Mouse (Mus musculus): ENCODE data around the gene Zbtb26. TPM values are rescaled to one million over a fixed set of nuclear protein-coding genes. Genes with fewer than 3 reads are reported as not detected.

The Zbtb26 gene
- polyA plus RNA-seq (2012; rRNA removed) (1.5 and 1.9 TPM in 2 replicates), polyA plus RNA-seq (2014; fragmentation: Nextera tagmentation; extraction: Ambion mirVana) (1.3 TPM in 2 replicates)

DNA sequence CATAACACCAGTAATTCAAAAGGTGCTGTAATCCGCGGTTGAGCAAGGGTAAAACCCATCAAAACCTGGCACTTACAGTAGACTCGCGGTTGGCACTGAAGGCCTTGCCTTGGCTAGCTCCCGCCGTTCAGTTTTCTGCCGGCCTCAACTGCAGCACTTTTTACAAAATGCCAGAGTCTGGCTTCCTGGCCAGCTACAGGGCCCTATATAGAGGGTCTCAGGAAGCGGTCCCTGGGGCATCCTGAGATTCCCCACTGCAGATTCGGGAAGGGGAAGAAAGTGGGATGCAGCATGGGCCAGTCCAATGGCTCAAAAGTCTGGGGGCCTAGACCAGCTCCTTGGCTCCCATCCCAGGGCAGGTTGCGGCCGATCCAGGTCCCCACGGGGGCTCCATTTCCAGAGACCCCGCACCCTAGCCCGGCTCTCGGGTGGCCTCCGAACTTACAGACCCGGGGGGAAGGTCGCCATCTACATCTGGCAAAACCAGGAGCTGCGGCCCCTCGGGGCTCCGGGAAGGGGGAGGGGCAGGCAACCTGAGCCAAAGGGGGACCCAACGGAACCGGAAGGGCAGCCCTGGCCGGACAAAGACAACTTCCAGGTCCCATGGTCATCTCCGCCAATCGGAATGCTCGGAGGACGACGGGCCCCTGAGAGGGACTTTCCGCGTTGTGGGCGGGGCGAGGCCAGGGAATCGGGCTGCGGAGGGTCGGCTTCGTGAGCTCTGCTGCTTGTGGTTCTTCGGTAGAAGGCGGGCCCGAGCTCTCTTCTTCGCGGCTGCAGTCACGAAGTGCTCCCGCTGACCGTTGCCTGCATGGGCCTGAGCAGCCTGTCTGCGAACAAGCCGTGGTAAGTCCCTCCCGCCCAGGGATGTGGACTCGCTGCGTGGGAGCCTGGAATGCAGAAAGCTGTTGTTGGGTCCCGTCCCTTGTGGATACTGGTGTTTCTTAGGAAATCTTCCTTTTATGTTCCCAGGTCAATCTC, at the start of gene Zbtb26, which contains the start of the genes Zbtb6 and Rabgap1:
Gene Zbtb26 (minus strand): TSS at position 525 of the 981 bp plus-strand sequence.
Gene Zbtb6 (minus strand): TSS at position 561 of the 981 bp plus-strand sequence.
Gene Rabgap1 (plus strand): TSS at position 669 of the 981 bp plus-strand sequence.
- no peaks in the 10 kb centered on the region for H3K36me3 ChIP-seq (replicated peaks; ENCODE audit: control insufficient read depth, insufficient read depth, low read depth)

GRCm38 (mm10) chr2:37488956-37489355, 46.0 kb upstream of the Zbtb26 start:
- no peak overlapping the region for H3K9ac ChIP-seq (replicated peaks)
- WGBS (ENCODE audit: insufficient replicate concordance): 82% methylated on average over 2 of the region's 2 CpGs
- TF ChIP-seq CTCF (IDR thresholded peaks at IDR 0.05; ENCODE audit: low read depth) (no peak), EP300 (IDR thresholded peaks at IDR 0.05; ENCODE audit: low read depth) (no peak)
- no peaks in the 10 kb centered on the region for H3K9me3 ChIP-seq (ENCODE audit: control insufficient read depth, low read length)
- H3K27me3 ChIP-seq (ENCODE audit: control insufficient read depth, insufficient read depth, low read length): no peaks in the 10 kb centered on the region
- ATAC-seq (ENCODE audit: insufficient read depth): no peak
- no peak overlapping the region for H3K4me3 ChIP-seq (ENCODE audit: insufficient read depth in 1 of 2, low read depth in 2 of 2, low read length in 2 of 2)
- no peak for DNase-seq (ENCODE audit: low read depth in 3 of 3, low spot score in 3 of 3)
- peaks cover 4% of the 10 kb centered on the region for H3K36me3 ChIP-seq (replicated peaks; ENCODE audit: control insufficient read depth, insufficient read depth, low read depth)
- no peak overlapping the region for H3K27ac ChIP-seq
- H3K4me2 ChIP-seq (ENCODE audit: low read depth): no peak overlapping the region
- H3K4me1 ChIP-seq (replicated peaks; ENCODE audit: control insufficient read depth in 2 of 2, insufficient read depth in 2 of 2, low read length in 1 of 2): peaks cover 0 to 2% of the 10 kb centered on the region in 2 experiments; a peak in 3 of 4 replicates

More for the DNA sequence above, at the start of gene Zbtb26, which contains the start of the genes Zbtb6 and Rabgap1:
- H3K27me3 ChIP-seq (ENCODE audit: control insufficient read depth, insufficient read depth, low read length): no peaks in the 10 kb centered on the region
- H3K9me3 ChIP-seq (ENCODE audit: control insufficient read depth, low read length): no peaks in the 10 kb centered on the region
- peak within 1 kb of the TSS; percentile 86 to 94 for H3K4me3 ChIP-seq (ENCODE audit: insufficient read depth in 1 of 2, low read depth in 2 of 2, low read length in 2 of 2)
- H3K27ac ChIP-seq: peak within 1 kb of the TSS; percentile 89
- ATAC-seq (ENCODE audit: insufficient read depth): peak; percentile 98
- peaks cover 6 to 19% of the 10 kb centered on the region in 2 experiments for H3K4me1 ChIP-seq (replicated peaks; ENCODE audit: control insufficient read depth in 2 of 2, insufficient read depth in 2 of 2, low read length in 1 of 2)
- peak within 1 kb of the TSS; percentile 89 for H3K4me2 ChIP-seq (ENCODE audit: low read depth)
- under 1% methylated on average over 51 of the region's 51 CpGs for WGBS (ENCODE audit: insufficient replicate concordance)
- H3K9ac ChIP-seq (replicated peaks): peak within 1 kb of the TSS; percentile 84
- peak; percentile 89 to 94 (median 92) for DNase-seq (ENCODE audit: low read depth in 3 of 3, low spot score in 3 of 3)
- TF ChIP-seq EP300 (IDR thresholded peaks at IDR 0.05; ENCODE audit: low read depth) (no peak), CTCF (IDR thresholded peaks at IDR 0.05; ENCODE audit: low read depth) (no peak)

DNA sequence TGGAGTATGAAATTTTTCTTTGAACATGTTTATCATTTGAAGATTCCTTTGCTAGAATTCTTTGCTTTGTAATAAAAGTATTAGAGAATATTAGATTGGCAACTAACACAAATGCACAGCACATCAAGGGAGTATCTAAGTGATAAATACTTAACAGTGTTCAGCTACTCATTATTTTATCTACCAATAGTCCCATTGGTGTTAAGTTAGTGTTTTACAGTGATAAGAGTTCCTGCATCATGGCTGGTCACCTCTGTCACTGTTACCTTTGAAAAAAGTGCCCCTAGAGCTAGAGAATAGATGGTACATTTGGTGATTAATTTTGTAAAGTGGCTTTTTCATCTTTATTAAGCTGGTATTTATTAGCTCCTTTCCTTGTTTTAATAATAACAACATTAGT, 43.5 kb upstream of the Zbtb26 start:
- H3K4me2 ChIP-seq (ENCODE audit: low read depth): no peak overlapping the region
- H3K9ac ChIP-seq (replicated peaks): no peak overlapping the region
- no peaks in the 10 kb centered on the region for H3K27me3 ChIP-seq (ENCODE audit: control insufficient read depth, insufficient read depth, low read length)
- H3K9me3 ChIP-seq (ENCODE audit: control insufficient read depth, low read length): no peaks in the 10 kb centered on the region
- TF ChIP-seq EP300 (IDR thresholded peaks at IDR 0.05; ENCODE audit: low read depth) (peak; percentile 46; the same call in 1 of the 2 replicates), CTCF (IDR thresholded peaks at IDR 0.05; ENCODE audit: low read depth) (no peak)
- ATAC-seq (ENCODE audit: insufficient read depth) (peak; percentile 72), DNase-seq (ENCODE audit: low read depth in 3 of 3, low spot score in 3 of 3) (peak; percentile 4 to 19 (median 17))
- H3K4me1 ChIP-seq (replicated peaks; ENCODE audit: control insufficient read depth in 2 of 2, insufficient read depth in 2 of 2, low read length in 1 of 2): peaks cover 0 to 2% of the 10 kb centered on the region in 2 experiments; a peak in 3 of 4 replicates
- H3K36me3 ChIP-seq (replicated peaks; ENCODE audit: control insufficient read depth, insufficient read depth, low read depth): no peaks in the 10 kb centered on the region; the same call in none of the 2 replicates
- no peak overlapping the region for H3K27ac ChIP-seq
- H3K4me3 ChIP-seq (ENCODE audit: insufficient read depth in 1 of 2, low read depth in 2 of 2, low read length in 2 of 2): no peak overlapping the region

DNA sequence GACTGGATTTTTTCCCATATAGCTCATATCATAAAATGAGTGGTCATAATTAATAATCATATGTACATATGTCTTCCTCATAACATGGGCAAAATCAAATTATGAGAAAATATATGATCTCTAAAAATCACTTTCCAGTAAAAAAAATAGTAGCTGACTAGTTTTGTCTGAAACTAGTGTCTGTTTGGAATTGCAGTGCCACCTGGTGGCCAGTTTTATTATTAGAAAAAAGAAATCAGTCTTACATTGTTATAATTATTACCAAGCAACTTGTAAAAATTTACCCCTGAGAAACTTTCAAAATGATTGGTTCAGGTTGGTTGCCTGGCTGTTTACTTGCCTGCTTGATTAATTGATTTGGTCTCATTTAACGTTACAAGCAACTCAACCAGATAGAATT, 42.4 kb upstream of the Zbtb26 start:
- H3K4me3 ChIP-seq (ENCODE audit: insufficient read depth in 1 of 2, low read depth in 2 of 2, low read length in 2 of 2): no peak overlapping the region
- H3K27ac ChIP-seq: no peak overlapping the region
- no peaks in the 10 kb centered on the region for H3K27me3 ChIP-seq (ENCODE audit: control insufficient read depth, insufficient read depth, low read length)
- TF ChIP-seq EP300 (IDR thresholded peaks at IDR 0.05; ENCODE audit: low read depth) (0 out of 2 replicates have a peak, but pooled peaks have one; percentile 6), CTCF (IDR thresholded peaks at IDR 0.05; ENCODE audit: low read depth) (peak; percentile 57; the same call in 1 of the 2 replicates)
- DNase-seq (ENCODE audit: low read depth in 3 of 3, low spot score in 3 of 3) (peak; percentile 25 to 44 (median 37)), ATAC-seq (ENCODE audit: insufficient read depth) (no peak)
- no peak overlapping the region for H3K9ac ChIP-seq (replicated peaks)
- H3K4me1 ChIP-seq (replicated peaks; ENCODE audit: control insufficient read depth in 2 of 2, insufficient read depth in 2 of 2, low read length in 1 of 2): peaks cover 0 to 2% of the 10 kb centered on the region in 2 experiments; a peak in 3 of 4 replicates
- no peaks in the 10 kb centered on the region; the same call in none of the 2 replicates for H3K36me3 ChIP-seq (replicated peaks; ENCODE audit: control insufficient read depth, insufficient read depth, low read depth)
- 74% methylated on average over 1 of the region's 1 CpGs for WGBS (ENCODE audit: insufficient replicate concordance)
- H3K4me2 ChIP-seq (ENCODE audit: low read depth): no peak overlapping the region
- no peaks in the 10 kb centered on the region for H3K9me3 ChIP-seq (ENCODE audit: control insufficient read depth, low read length)
